Mouse (Mus musculus) urinary bladder, postnatal 10 days (tissue): ENCODE data around the gene Rfx2.

Source experiments
- DNase-seq: peaks from one replicate; pipeline ENCODE4 v3.0.0; 2022; ENCODE audit warnings: low spot score

The Rfx2 gene

GRCm38 (mm10) chr17:56780291-56780978 is 50.4 kb downstream of the Rfx2 start:
- DNase-seq: no peak

DNA sequence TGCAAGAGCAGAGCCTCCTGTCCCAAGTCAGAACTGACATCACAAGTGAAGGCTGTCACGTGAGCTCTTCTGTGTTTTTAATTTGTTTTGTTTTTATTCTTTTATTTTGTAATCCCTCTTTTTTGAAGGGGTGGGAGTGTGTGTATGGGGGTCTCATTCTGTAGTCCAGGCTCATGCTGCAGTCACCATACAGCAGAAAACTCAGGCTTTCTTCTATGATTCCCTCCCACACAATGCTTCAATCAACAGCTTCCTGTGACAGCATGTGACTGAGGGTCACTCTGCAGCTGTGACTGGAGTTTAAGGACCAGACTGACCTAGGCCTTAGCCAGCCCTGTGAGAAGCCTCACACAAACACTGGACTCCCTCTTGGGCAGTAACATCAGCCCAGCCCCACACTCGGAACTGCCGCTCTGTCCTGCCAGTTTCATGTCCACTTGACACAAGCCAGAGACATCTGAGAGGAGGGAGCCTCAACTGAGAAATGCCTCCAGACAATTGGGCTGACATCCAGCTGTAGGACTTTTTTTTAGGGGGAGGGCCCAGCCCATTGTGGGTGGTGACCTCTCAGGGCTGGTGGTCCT is 51.9 kb downstream of the Rfx2 start:
- DNase-seq: no peak

- no peak for DNase-seq
Measured at GRCm38 (mm10) chr17:56777568-56777967, 53.2 kb downstream of the Rfx2 start.

- DNase-seq: no peak
Measured at GRCm38 (mm10) chr17:56769950-56770349, 60.9 kb downstream of the Rfx2 start, which contains the start of gene Prr22. TSS of gene Prr22 (plus strand) at chr17:56770250.

GRCm38 (mm10) chr17:56768941-56769340 is 61.9 kb downstream of the Rfx2 start:
- no peak for DNase-seq

DNA sequence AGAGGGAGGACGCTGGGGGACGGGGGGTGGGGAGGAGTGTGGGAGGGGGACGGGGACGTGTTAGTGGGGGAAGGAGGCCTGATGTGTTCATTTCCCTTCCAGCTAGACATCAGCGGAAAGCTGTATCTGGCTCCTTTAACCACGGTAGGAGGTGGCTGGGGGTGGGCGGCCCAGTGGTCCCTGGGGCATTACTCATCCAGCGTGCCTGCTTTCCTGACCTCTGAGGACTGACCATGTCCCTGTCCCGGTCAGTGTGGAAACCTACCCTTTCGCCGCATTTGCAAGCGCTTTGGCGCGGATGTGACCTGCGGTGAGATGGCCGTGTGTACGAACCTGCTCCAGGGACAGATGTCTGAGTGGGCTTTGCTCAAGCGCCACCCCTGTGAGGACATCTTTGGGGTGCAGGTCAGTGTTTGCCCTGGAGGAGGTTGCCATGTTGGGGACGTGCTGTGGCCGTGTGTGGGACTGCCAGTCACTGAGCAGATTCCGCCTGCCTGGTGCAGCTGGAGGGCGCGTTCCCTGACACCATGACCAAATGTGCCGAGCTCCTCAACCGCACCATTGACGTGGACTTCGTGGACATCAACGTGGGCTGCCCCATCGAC is 63.2 kb downstream of the Rfx2 start:
- DNase-seq: no peak

GRCm38 (mm10) chr17:56766631-56767405 is 64.0 kb downstream of the Rfx2 start:
- no peak for DNase-seq

- no peak for DNase-seq
Measured at GRCm38 (mm10) chr17:56765431-56765830, 65.4 kb downstream of the Rfx2 start.

DNA sequence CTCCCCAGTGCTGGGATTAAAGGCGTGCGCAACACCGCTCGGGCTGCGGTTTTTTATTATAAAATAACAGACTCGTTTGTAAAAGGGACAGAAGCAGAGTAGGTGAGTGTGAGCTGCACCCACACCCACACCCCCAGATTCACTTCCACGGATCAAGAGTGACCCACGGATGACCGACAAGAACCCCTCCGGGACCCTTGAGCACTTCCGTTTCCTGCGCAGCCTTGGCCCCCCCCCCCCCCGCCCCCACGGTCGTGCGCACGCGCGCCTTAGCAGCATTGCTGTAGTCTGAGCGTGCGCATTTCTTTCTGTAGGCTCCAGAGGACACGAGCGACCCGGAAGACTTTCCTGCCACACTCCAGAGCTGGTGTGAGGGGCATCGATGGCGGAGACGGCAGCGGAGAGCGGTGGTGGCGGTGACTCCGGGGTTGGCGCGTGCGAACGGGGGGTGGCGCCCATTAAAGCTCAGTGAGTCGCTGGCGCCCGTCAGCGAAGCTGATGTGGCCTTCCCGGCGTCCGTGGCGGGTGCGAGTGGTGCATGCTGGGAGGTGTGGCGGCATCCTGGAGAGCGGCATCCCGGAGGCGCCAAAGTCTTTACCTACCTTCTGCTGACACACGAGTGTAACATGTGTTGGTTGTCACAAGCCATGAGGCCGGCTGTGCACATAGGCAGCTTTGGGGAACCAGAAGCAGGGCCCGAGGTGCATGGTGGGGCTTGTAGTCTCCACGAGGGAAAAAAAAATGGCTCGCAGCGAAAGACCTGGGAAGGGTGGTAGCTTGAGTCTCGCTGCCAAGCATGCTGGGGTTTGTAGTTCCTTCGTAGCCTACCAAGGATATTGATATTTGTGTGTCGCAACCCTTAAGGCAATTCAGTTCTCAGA is 66.1 kb downstream of the Rfx2 start, which contains the start of gene Dus3l:
Gene Dus3l (plus strand): TSS at position 284 of the 881 bp plus-strand sequence.
- peak; percentile 43 for DNase-seq

GRCm38 (mm10) chr17:56763741-56764250 is 67.0 kb downstream of the Rfx2 start:
- DNase-seq: no peak

- DNase-seq: no peak
Measured at GRCm38 (mm10) chr17:56762769-56763731, 67.8 kb downstream of the Rfx2 start.

DNA sequence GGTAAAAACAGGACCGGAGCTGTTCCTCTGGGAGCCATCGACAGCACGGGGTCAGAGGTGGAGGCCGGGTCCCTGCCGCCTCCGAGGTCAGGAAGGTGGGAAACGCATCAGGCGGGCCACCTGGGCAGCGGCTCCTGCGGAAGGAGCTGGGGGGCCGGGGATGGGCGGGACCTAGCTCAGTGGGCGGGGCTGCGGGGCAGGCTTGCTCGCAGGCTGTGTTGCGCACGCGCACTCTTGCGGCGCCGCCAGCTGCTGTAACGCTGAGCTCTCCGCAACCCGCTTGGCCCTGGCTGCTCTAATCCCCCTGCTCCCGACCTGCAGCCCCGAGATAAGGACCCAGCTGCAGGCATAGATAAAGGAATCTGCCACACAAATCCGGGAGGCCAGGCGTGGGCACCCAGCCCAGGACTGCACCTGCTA is 68.8 kb downstream of the Rfx2 start:
- DNase-seq: no peak

DNA sequence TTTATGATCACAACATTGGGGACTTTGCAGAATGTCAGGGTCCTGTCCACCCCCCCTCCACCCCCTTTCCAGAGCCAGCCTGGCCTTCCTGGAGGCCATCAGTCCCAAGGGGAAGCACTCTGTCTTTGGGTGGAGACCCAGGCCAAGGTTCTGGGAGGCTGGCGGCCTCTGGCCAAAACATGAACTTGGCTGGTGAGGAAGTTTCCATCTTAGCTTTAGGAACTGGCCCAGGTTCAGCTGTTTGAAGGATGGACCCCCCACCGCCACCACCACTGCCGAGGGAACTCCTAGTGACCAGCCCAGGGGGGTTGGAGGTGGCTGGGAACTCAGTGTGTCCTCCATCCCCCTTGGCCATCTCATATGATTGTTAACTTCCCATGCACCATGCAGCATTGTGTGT is 69.7 kb downstream of the Rfx2 start:
- no peak for DNase-seq

DNA sequence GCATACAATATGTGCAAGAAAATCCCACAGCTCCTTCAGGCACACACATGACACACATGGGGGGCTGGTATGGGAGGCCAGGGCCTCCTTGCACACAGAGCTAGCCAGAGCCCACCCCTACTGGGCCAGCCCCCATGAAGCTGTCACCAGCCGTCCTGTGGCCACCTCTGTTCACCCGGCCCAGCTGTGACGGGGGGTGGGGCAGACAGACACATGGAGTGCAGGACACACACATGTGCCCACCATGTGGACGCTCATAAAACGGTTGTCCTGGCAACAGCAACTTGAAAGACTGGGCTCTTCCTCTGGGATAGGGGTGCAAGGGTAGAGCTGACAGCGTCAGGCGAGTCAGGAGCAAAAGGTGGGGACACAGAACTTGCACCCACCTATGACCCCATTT is 71.6 kb downstream of the Rfx2 start:
- no peak for DNase-seq

DNA sequence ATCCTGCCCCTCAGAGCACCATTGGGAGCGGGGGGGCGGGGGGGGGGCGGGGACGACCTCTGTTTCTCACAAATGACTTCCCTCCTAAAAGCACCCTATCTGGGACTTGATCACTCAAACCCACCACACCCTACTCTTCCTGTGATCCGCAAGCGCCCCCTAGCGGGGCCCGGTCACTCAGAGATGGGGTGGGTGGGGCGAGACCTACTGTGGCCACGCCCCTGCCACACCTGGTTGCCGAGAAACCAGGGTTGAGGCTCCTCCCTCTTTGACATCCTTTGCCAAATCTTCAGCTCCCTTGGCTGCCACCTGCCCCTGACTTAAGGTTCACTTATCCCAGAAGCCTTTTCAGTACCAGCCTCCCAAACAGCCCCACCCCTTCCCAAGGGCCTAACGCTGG is 72.7 kb downstream of the Rfx2 start:
- DNase-seq: no peak

DNA sequence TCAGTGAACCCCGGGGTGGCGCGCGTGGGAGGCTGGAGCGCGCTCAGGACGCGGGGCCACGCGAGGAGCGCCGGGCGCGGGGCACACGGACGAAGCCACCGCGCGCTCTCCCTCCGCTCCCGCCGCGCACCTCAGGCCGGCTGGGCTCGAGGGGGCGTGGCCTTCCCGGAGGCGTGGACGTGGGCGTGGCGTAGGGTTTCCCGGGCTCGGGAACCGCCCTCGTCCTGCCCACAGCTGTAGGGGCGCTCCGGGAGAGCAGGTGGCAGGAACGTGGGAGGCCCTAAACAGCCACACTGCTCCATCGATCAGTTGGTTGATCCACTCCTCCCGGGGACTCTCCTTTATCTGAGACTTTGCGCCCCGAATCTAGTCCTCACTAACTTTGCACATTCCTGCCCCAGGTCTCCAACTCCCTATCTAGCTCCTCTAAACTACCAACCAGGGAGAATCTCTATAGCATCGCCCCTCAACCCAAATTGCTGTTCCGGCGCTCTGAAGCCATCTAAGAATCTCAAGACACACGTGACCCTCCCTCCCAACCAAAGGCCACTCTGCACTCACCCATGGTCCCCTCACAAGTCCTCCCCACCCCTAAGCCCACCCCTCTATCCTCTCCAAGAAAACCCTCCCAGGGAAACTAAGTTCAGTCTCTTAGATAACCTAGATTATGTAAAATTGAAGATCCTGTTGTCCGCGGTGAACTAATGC is 73.2 kb downstream of the Rfx2 start, which contains the start of gene Nrtn:
Gene Nrtn (minus strand): TSS at position 115 of the 708 bp plus-strand sequence.
- DNase-seq: no peak

- DNase-seq: no peak
Measured at GRCm38 (mm10) chr17:56756703-56757399, 74.0 kb downstream of the Rfx2 start.

- no peak for DNase-seq
Measured at GRCm38 (mm10) chr17:56754271-56755185, 76.3 kb downstream of the Rfx2 start.
